8 mouse cellular contexts compared by ENCODE assay signal in genomic region chr14:25396990-25397531, GRCm38 (mm10).
DNase-seq lines count a peak whose midpoint lies in the region; ATAC-seq lines count a peak whose summit lies in the region.

No protein-coding gene starts in this region.

- H3K4me3 ChIP-seq in intestine, embryonic 14.5 days (ENCODE audit: low read depth, low read length), result peak overlapping the region; percentile 25; the same call in 1 of the 2 replicates
- peak overlapping the region; percentile 48 for H3K4me3 ChIP-seq in liver, embryonic 16.5 days (ENCODE audit: low read depth, low read length)

- no peak overlapping the region for H3K9ac ChIP-seq in intestine, embryonic 14.5 days (ENCODE audit: low read length)
- peak overlapping the region; percentile 38; the same call in 1 of the 2 replicates for H3K9ac ChIP-seq in liver, embryonic 16.5 days (ENCODE audit: low read depth, low read length)

- 1% methylated on average over 9 of the region's 9 CpGs for WGBS in intestine, embryonic 14.5 days
- WGBS in liver, embryonic 16.5 days (ENCODE audit: insufficient replicate concordance), result 2% methylated on average over 9 of the region's 9 CpGs

- H3K27me3 ChIP-seq in intestine, embryonic 14.5 days (replicated peaks; ENCODE audit: control insufficient read depth, insufficient read depth, low read length), result no peaks in the 10 kb centered on the region
- no peaks in the 10 kb centered on the region for H3K27me3 ChIP-seq in liver, embryonic 16.5 days (ENCODE audit: control insufficient read depth, insufficient read depth, low read depth, low read length)

- no peaks in the 10 kb centered on the region for H3K9me3 ChIP-seq in intestine, embryonic 14.5 days (ENCODE audit: control insufficient read depth, low read length)
- no peaks in the 10 kb centered on the region for H3K9me3 ChIP-seq in liver, embryonic 16.5 days (replicated peaks; ENCODE audit: control insufficient read depth, low read length)

- H3K27ac ChIP-seq in intestine, embryonic 14.5 days (ENCODE audit: low read depth), result peak overlapping the region; percentile 65; the same call in 1 of the 2 replicates
- 0 out of 2 replicates have a peak overlapping the region, but pooled peaks have one; percentile 36 for H3K27ac ChIP-seq in liver, embryonic 16.5 days (ENCODE audit: low read length)

- H3K4me1 ChIP-seq in intestine, embryonic 14.5 days (replicated peaks; ENCODE audit: control insufficient read depth, insufficient read depth, low read length), result peaks cover 19% of the 10 kb centered on the region
- peaks cover 55% of the 10 kb centered on the region for H3K4me1 ChIP-seq in liver, embryonic 16.5 days (ENCODE audit: control insufficient read depth, low read depth, low read length)

- DNase-seq in MEL-GATA-1-ER (ENCODE audit: extremely low read depth, low read depth), result peak; percentile 83
- DNase-seq in c-Kit-positive CD71-positive TER-119-positive erythroid progenitor cells, embryonic 14.5 days (ENCODE audit: low spot score), result peak; percentile 91
- DNase-seq in gastrocnemius, postnatal 25 days, result peak; percentile 63
- DNase-seq in intestine, embryonic 14.5 days (ENCODE audit: low spot score), result peak; percentile 82
- peak; percentile 40 for DNase-seq in retina, adult 2 months (ENCODE audit: low read depth, low spot score)
- no peak for DNase-seq in left cerebral cortex, postnatal 14 days (ENCODE audit: low spot score in 2 of 2)
- DNase-seq in frontal cortex, postnatal 36 days (ENCODE audit: low spot score in 2 of 2), result no peak

- ATAC-seq in intestine, embryonic 14.5 days (replicated peaks; ENCODE audit: low FRiP score, low TSS enrichment, low read depth), result peak; percentile 89
- ATAC-seq in liver, embryonic 16.5 days (ENCODE audit: low read depth), result peak; percentile 77

- intact Hi-C loops in left cerebral cortex, postnatal 14 days (cut with DNase I), result no loop called here

- H3K4me2 ChIP-seq in intestine, embryonic 14.5 days (ENCODE audit: low read length), result peak overlapping the region; percentile 44
- H3K4me2 ChIP-seq in liver, embryonic 16.5 days (ENCODE audit: low read depth, low read length), result peak overlapping the region; percentile 59

- no peaks in the 10 kb centered on the region for H3K36me3 ChIP-seq in intestine, embryonic 14.5 days (ENCODE audit: control insufficient read depth, insufficient read depth, low read length)
- H3K36me3 ChIP-seq in liver, embryonic 16.5 days (ENCODE audit: control insufficient read depth, insufficient read depth), result no peaks in the 10 kb centered on the region

Comparison
In these comparisons a context has a peak if more than half of its experiments do, and no peak if none do; other contexts are left out.
1. DNase-seq: peak in MEL-GATA-1-ER (single experiment), c-Kit-positive CD71-positive TER-119-positive erythroid progenitor cells, embryonic 14.5 days (single experiment), gastrocnemius, postnatal 25 days (single experiment), intestine, embryonic 14.5 days (single experiment) and retina, adult 2 months (single experiment); none in left cerebral cortex, postnatal 14 days (0 of 2) and frontal cortex, postnatal 36 days (0 of 2).